Mouse (Mus musculus): ENCODE data around the gene Homez.

DNA sequence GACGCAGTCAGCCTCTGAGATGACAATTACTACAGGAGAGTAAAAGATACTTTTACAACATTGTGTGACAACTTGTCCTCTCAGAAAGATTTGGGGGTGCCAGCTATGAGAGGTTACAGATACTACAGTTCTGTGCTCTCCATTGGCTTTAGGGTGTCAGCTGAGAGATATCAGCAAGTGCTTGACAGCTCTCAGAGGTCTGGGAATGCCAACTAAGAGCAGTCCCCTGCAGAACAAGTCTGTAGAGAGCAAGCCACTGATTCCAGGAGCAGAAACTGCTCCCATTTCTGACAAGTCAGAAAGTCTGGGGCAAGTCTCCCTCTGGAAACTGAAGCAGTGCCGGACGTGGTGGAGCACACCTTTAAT is 61.1 kb downstream of the Homez start:
- no peak for TF ChIP-seq POLR2A (IDR thresholded peaks at IDR 0.05; ENCODE audit: control insufficient read depth, extremely low read depth, insufficient read depth, low read length, poor library complexity)
- no peak for TF ChIP-seq CTCF (IDR thresholded peaks at IDR 0.05; ENCODE audit: borderline replicate concordance, control insufficient read depth, extremely low read depth, insufficient read depth, low read length, poor library complexity)

All from thymus, adult 2 months (tissue).